Mouse (Mus musculus) retina, postnatal 1 day (tissue): ENCODE data around the gene Ttc23l.
A peak's percentile ranks its signal among the peaks of the same experiment; 100 is the strongest.
"Not testable (repeated sequence)": the region's sequence is repeated elsewhere in the genome, so short reads cannot be mapped to it uniquely, and the experiment has no call there.

Source experiments
- DNase-seq: peaks from one replicate; pipeline ENCODE4 v3.0.0-alpha.2; 2012

Gene Ttc23l

GRCm38 (mm10) chr15:10558465-10558864, at the start of gene Ttc23l:
Gene Ttc23l, minus strand, starts transcription at chr15:10558668.
- DNase-seq = no peak

- DNase-seq = no peak
These were observed 40.9 kb upstream of the Ttc23l start for GRCm38 (mm10) chr15:10599413-10599812.

GRCm38 (mm10) chr15:10598259-10599225, 40.1 kb upstream of the Ttc23l start:
- no peak for DNase-seq

DNA sequence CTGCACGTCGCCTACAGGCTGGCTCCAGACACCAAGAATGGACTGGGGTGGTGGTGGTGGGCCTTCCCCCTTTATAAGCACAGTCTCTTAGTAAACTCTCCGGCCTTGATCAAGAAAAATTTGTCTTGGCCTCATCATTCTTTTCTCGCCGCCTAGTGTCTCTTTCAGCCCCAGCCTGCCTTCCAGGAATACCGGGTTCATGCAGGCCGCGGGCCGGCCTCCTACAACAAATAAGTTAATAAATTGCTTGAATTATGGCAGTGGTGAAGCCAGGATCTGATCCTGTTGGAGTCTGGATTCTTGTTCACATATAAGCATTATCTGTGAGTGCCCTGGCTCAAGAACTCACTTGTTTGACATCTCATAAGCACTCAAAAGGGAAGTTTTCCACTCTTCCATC, 38.4 kb upstream of the Ttc23l start:
- no peak for DNase-seq

GRCm38 (mm10) chr15:10595408-10595807, 36.9 kb upstream of the Ttc23l start:
- no peak for DNase-seq

GRCm38 (mm10) chr15:10594910-10595309, 36.4 kb upstream of the Ttc23l start:
- DNase-seq = no peak

GRCm38 (mm10) chr15:10593094-10593493, 34.6 kb upstream of the Ttc23l start:
- DNase-seq = no peak

DNA sequence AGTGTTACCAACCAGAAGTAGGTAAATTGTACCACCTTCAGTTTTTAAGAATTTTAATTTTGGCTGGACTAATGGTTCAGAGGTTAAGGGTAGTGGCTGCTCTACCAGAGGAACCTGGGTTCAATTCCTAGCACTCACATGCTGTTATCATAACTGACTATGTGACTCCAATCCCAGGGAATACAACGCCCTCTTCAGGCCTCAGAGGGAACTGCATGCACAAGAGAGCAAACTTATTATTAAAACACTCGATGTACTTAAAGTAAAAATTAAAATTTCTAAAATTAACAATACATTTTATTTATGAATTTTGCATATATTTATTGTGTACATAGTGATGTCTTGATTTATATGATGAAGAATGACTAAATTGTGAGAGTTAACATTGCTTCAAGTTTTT, 28.1 kb upstream of the Ttc23l start:
- DNase-seq = no peak

DNA sequence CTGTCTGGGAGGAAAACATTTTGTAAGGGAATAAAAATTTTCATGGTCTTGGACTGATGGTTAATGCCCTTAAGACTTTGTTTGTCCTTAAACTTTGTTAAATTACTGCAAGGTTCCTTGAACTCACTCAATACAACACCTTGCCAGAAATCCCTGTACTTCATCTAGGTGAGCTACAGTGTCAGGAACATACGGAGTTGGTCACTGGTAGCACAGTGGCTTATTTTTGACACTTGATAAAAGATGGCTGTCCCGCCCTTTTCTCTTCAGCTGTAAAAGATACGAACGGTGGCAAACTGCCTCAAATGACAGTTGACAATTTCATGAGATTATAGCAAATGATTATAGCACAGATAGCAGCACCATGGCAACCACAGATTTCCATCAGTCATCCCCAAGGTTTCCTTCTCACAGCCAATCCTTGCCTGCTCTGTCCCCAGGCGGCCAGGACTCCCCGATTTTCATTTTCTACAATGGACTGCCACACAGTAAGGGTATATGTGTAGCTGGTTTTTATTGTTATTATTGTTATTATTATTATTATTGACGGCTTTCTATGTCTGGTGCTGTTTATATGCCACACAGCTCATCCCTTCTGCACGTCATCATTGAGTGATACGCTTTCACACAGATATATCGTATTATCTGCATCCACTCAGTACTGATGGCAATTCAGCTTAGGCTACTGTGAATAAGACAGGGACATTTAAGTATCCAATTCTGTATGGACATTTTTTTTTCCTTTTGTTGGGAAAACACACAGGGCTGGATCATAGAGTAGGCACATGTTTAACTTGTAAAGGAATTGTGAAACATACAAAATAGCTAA, 26.1 kb upstream of the Ttc23l start:
- no peak for DNase-seq

- DNase-seq = peak; percentile 58
These were observed 24.9 kb upstream of the Ttc23l start for GRCm38 (mm10) chr15:10583408-10583807.

DNA sequence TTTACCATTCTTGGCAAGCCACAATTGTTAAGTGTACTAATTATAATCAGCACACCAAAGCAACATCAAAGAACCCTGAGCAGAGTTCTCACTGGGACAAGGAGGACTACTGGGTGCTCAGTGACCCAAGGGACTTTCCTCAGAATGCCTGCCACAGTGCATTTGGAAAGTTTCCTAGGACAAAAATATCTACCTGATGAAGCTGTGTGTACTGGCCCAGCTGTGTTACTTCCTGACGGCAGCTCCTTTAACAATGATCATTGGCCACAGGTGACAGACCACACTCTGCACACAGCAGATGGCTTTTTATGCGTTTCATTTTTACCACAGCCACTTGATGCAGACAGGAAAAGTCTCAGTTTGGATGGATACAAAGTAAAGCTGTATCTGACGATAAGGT, 20.7 kb upstream of the Ttc23l start:
- no peak for DNase-seq

- no peak for DNase-seq
These were observed 8.0 kb upstream of the Ttc23l start for GRCm38 (mm10) chr15:10566486-10566885.

DNA sequence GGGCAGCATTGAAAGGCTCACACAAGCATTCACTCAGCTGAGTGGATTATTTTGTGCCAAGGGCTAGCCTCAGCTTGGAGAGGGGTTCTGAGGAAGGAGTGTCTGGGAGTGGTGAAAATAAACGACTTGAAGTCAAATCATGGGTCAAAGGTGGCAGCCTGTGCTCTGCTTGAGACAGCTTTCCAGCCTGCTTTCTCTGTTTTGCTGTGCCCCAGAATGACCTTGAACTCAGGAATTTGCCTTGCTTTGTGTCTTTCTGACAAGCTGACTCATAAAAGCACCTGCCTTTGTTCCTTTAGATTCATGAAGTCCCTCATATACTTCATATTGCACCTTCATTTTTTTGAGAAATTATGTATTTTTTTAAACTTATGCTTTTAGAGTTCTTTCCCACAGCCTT, 5.7 kb upstream of the Ttc23l start:
- no peak for DNase-seq

DNA sequence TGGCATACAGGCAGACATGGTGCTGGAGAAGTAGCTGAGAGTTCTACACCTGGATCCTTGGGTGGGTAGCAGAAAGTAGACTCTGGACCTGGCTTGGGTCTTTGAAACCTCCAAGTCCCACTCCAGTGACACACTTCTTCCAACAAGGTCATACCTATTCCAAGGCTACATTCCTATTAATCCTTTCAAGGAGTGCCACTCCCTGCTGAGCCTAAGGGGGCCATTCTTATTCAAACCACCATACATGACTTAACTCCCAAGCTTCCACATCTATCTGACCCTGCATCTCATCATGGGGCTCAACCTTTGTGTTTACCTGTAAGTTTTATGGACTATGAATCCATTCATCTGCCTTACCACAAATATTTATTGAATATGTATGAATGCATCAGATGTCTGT, 3.8 kb upstream of the Ttc23l start:
- DNase-seq = no peak

DNA sequence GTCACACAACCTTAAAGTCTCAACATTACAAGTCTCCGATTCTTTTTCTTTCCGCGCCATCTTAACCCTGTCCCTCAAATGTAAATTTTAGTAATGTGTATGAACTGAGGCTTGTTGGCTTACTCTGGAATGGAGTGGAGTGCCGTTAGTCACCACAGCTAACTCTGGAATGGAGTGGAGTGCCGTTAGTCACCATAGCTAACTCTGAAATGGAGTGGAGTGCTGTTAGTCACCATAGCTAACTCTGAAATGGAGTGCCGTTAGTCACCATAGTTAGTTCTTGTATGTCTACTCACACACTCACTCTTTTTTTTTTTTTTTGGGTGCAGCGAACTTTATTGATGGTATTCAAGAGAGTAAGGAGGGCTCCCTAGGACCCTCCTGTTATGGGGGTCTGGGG, 1.5 kb upstream of the Ttc23l start:
- DNase-seq = no peak

DNA sequence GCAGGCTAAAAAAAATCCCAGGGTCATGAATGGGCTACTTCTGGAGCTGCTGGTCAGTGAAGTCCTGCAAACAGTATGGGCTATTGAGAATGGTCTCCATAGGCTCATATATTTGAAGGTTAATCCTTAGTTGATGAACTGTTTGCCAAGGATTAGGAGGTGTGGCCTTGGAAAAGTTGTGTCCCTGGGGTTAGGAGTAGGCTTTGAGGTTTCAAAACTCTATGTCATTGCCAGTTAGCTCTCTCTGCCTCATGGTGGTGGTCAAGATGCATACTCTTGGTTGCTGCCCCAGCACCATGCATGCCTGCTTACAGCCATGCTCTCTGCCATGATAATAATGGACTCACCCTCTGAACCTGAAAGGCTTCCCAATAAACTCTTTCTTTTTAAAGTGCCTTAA, 4.1 kb downstream of the Ttc23l start:
- no peak for DNase-seq

- DNase-seq = no peak
These were observed 18.0 kb downstream of the Ttc23l start for GRCm38 (mm10) chr15:10540271-10541088.

DNA sequence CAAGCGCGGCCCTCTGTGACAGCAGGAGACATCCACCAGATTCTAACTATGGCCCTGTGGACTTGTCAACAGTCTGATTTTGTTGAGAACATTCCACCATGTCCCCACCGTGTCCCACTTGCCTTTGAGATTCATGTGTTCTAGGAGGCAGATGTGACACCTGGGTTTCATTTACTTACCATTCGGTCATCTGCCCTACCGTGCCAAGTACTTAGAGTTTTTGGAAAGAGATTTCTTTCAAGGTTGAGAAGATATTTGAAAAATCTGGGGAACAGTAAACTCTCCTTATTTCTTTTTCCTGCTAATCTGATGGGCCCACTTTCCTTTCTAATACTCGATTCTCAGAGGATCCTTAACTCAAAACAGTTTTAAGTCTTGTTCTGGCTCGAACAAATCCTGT, 22.5 kb downstream of the Ttc23l start:
- DNase-seq = no peak

- DNase-seq = no peak
These were observed 23.9 kb downstream of the Ttc23l start for GRCm38 (mm10) chr15:10534591-10534990.

- DNase-seq = not testable (repeated sequence)
These were observed 25.1 kb downstream of the Ttc23l start for GRCm38 (mm10) chr15:10533361-10533760.

- no peak for DNase-seq
These were observed 27.1 kb downstream of the Ttc23l start for GRCm38 (mm10) chr15:10531352-10531751.

- DNase-seq = no peak
These were observed 32.6 kb downstream of the Ttc23l start for GRCm38 (mm10) chr15:10525896-10526295.

- peak; percentile 9 for DNase-seq
These were observed 43.3 kb downstream of the Ttc23l start for GRCm38 (mm10) chr15:10515166-10515565.
